Mouse (Mus musculus) CH12.LX (cell line): ENCODE measurements around the gene Plxdc1. TPM values are rescaled to one million over a fixed set of nuclear protein-coding genes. Genes with fewer than 3 reads are reported as not detected.

Experiments used
- DNase-seq: peaks from one replicate; pipeline ENCODE4 v3.0.0-alpha.2; 2013; ENCODE audit errors: extremely low read depth
- H3K27ac ChIP-seq: 2 replicates; pipeline ENCODE4 v1.5.1; 2012; ENCODE audit warnings: low read depth, mild to moderate bottlenecking, control low read depth, moderate library complexity; ENCODE audit not compliant: insufficient read depth
- H3K27me3 ChIP-seq: replicated peaks from 2 replicates; pipeline ENCODE3; 2012; ENCODE audit warnings: inconsistent platforms
- H3K36me3 ChIP-seq, 2 experiments: replicated peaks in 1 of 2; 2 replicates each; pipeline versions ENCODE3 to v1.6.1; 2012; ENCODE audit warnings: inconsistent platforms in 1 of 2, low read length in 1 of 2, mild to moderate bottlenecking in 1 of 2, mixed read lengths in 1 of 2, moderate library complexity in 1 of 2; ENCODE audit not compliant: control insufficient read depth in 1 of 2, insufficient read depth in 1 of 2
- H3K4me1 ChIP-seq, 2 experiments: 2 replicates each; pipeline ENCODE4 v1.6.1; 2012; ENCODE audit warnings: inconsistent platforms in 1 of 2, moderate library complexity in 1 of 2; ENCODE audit not compliant: insufficient read depth in 2 of 2, control insufficient read depth in 1 of 2
- H3K4me2 ChIP-seq: 2 replicates; pipeline ENCODE4 v1.6.1; 2012; ENCODE audit warnings: low read depth, mild to moderate bottlenecking, control low read depth; ENCODE audit not compliant: poor library complexity, insufficient read depth, severe bottlenecking
- H3K4me3 ChIP-seq, 3 experiments: fragments of 150-350 bp in 1 of 3; sonication (generic) in 1 of 3; replicated peaks in 1 of 3; 2 replicates each; pipeline versions ENCODE3 to v1.5.1; 2011 to 2012; ENCODE audit warnings: low read depth in 2 of 3, low read length in 2 of 3, mild to moderate bottlenecking in 2 of 3, moderate library complexity in 2 of 3, control low read depth in 1 of 3, improper control_type of control experiment in 1 of 3, inconsistent platforms in 1 of 3, mixed read lengths in 1 of 3; ENCODE audit not compliant: poor library complexity in 1 of 3
- H3K79me2 ChIP-seq: replicated peaks from 2 replicates; pipeline ENCODE4 v1.6.1; 2012; ENCODE audit warnings: mild to moderate bottlenecking, moderate library complexity; ENCODE audit not compliant: control insufficient read depth, poor library complexity, insufficient read depth, severe bottlenecking; ENCODE audit errors: extremely low read depth
- H3K9ac ChIP-seq: 2 replicates; pipeline ENCODE4 v1.6.1; 2012; ENCODE audit warnings: low read depth, mild to moderate bottlenecking, control low read depth, moderate library complexity; ENCODE audit not compliant: insufficient read depth
- H3K9me3 ChIP-seq: replicated peaks from 2 replicates; pipeline ENCODE3; 2012; ENCODE audit warnings: low read length, inconsistent platforms, mixed read lengths
- BHLHE40 ChIP-seq: IDR thresholded peaks from 2 replicates; pipeline ENCODE4 v1.6.1; 2011; ENCODE audit warnings: mild to moderate bottlenecking, low read depth, low read length, improper control_type of control experiment
- CHD1 ChIP-seq: IDR thresholded peaks from 2 replicates; pipeline ENCODE4 v1.6.1; 2012; ENCODE audit warnings: low read depth, low read length, improper control_type of control experiment, inconsistent platforms
- CHD2 ChIP-seq: IDR thresholded peaks from 2 replicates; pipeline ENCODE4 v1.6.1; 2011; ENCODE audit warnings: low read length, improper control_type of control experiment
- CTCF ChIP-seq, 2 experiments: IDR thresholded peaks in 1 of 2; conservative IDR thresholded peaks in 1 of 2; 2 replicates each; pipeline ENCODE4 v1.5.1; 2011 to 2012; ENCODE audit warnings: low read depth in 2 of 2, low read length in 2 of 2, improper control_type of control experiment in 1 of 2, inconsistent platforms in 1 of 2, mild to moderate bottlenecking in 1 of 2, moderate library complexity in 1 of 2
- E2F4 ChIP-seq: IDR thresholded peaks from 2 replicates; pipeline ENCODE4 v1.6.1; 2011; ENCODE audit warnings: low read depth, low read length, improper control_type of control experiment; ENCODE audit not compliant: insufficient replicate concordance
- ELF1 ChIP-seq: IDR thresholded peaks from 2 replicates; pipeline ENCODE4 v1.6.1; 2014; ENCODE audit warnings: low read depth, mild to moderate bottlenecking, inconsistent platforms, low read length, improper control_type of control experiment
- EP300 ChIP-seq: IDR thresholded peaks from 2 replicates; pipeline ENCODE4 v1.6.1; 2011; ENCODE audit warnings: low read length, improper control_type of control experiment
- ETS1 ChIP-seq: conservative IDR thresholded peaks from 2 replicates; pipeline ENCODE4 v1.6.1; 2012; ENCODE audit warnings: low read depth, mild to moderate bottlenecking, inconsistent platforms, low read length, improper control_type of control experiment, moderate library complexity
- GABPA ChIP-seq: IDR thresholded peaks from 2 replicates; pipeline ENCODE4 v1.6.1; 2012; ENCODE audit warnings: low read depth, low read length, improper control_type of control experiment, inconsistent platforms; ENCODE audit not compliant: insufficient replicate concordance
- HCFC1 ChIP-seq: IDR thresholded peaks from 2 replicates; pipeline ENCODE4 v1.6.1; 2012; ENCODE audit warnings: low read depth, mild to moderate bottlenecking, inconsistent platforms, low read length, improper control_type of control experiment
- IRF4 ChIP-seq: IDR thresholded peaks from 2 replicates; pipeline ENCODE4 v1.6.1; 2014; ENCODE audit warnings: low read depth, mild to moderate bottlenecking, inconsistent platforms, low read length, improper control_type of control experiment
- JUN ChIP-seq: IDR thresholded peaks from 2 replicates; pipeline ENCODE4 v1.6.1; 2011; ENCODE audit warnings: low read depth, mild to moderate bottlenecking, low read length, improper control_type of control experiment, moderate library complexity; ENCODE audit not compliant: insufficient read depth
- JUND ChIP-seq: conservative IDR thresholded peaks from 2 replicates; pipeline ENCODE4 v1.6.1; 2011; ENCODE audit warnings: low read depth, low read length, improper control_type of control experiment
- KAT2A ChIP-seq: IDR thresholded peaks from 2 replicates; pipeline ENCODE4 v1.6.1; 2012; ENCODE audit warnings: low read length, improper control_type of control experiment, inconsistent platforms; ENCODE audit not compliant: insufficient replicate concordance
- MAFK ChIP-seq: IDR thresholded peaks from 2 replicates; pipeline ENCODE4 v1.6.1; 2011; ENCODE audit warnings: low read length, improper control_type of control experiment; ENCODE audit not compliant: insufficient replicate concordance
- MAX ChIP-seq: IDR thresholded peaks from 2 replicates; pipeline ENCODE4 v1.6.1; 2011; ENCODE audit warnings: low read length, improper control_type of control experiment
- MAZ ChIP-seq: IDR thresholded peaks from 2 replicates; pipeline ENCODE4 v1.6.1; 2012; ENCODE audit warnings: low read depth, mild to moderate bottlenecking, inconsistent platforms, low read length, improper control_type of control experiment, moderate library complexity
- MEF2A ChIP-seq: IDR thresholded peaks from 2 replicates; pipeline ENCODE4 v1.6.1; 2014; ENCODE audit warnings: low read depth, mild to moderate bottlenecking, inconsistent platforms, low read length, improper control_type of control experiment, borderline replicate concordance
- MXI1 ChIP-seq: IDR thresholded peaks from 2 replicates; pipeline ENCODE4 v1.6.1; 2011; ENCODE audit warnings: mild to moderate bottlenecking, low read depth, low read length, improper control_type of control experiment
- MYC ChIP-seq: IDR thresholded peaks from 2 replicates; pipeline ENCODE4 v1.6.1; 2011; ENCODE audit warnings: low read depth, mild to moderate bottlenecking, improper control_type of control experiment, low read length
- NELFE ChIP-seq: IDR thresholded peaks from 2 replicates; pipeline ENCODE4 v1.6.1; 2011; ENCODE audit warnings: low read depth, low read length, improper control_type of control experiment
- NRF1 ChIP-seq: IDR thresholded peaks from 2 replicates; pipeline ENCODE4 v1.6.1; 2014; ENCODE audit warnings: low read depth, mild to moderate bottlenecking, inconsistent platforms, low read length, improper control_type of control experiment, moderate library complexity
- PAX5 ChIP-seq: IDR thresholded peaks from 2 replicates; pipeline ENCODE4 v1.6.1; 2012; ENCODE audit warnings: low read length, inconsistent platforms, mixed read lengths
- POLR2A ChIP-seq: IDR thresholded peaks from 2 replicates; pipeline ENCODE4 v1.6.1; 2011; ENCODE audit warnings: low read depth, mild to moderate bottlenecking, improper control_type of control experiment, low read length
- POLR2AphosphoS2 ChIP-seq: IDR thresholded peaks from 2 replicates; pipeline ENCODE4 v1.6.1; 2011; ENCODE audit warnings: low read depth, low read length, improper control_type of control experiment
- RAD21 ChIP-seq: IDR thresholded peaks from 2 replicates; pipeline ENCODE4 v1.6.1; 2011; ENCODE audit warnings: low read depth, mild to moderate bottlenecking, low read length, improper control_type of control experiment, moderate library complexity
- RCOR1 ChIP-seq: conservative IDR thresholded peaks from 2 replicates; pipeline ENCODE4 v1.6.1; 2012; ENCODE audit warnings: low read depth, mild to moderate bottlenecking, inconsistent platforms, low read length, improper control_type of control experiment
- SIN3A ChIP-seq: IDR thresholded peaks from 2 replicates; pipeline ENCODE4 v1.6.1; 2012; ENCODE audit warnings: low read length, improper control_type of control experiment, inconsistent platforms
- SMC3 ChIP-seq: IDR thresholded peaks from 2 replicates; pipeline ENCODE4 v1.6.1; 2011; ENCODE audit warnings: low read depth, low read length, improper control_type of control experiment
- TBP ChIP-seq: conservative IDR thresholded peaks from 2 replicates; pipeline ENCODE4 v1.6.1; 2011; ENCODE audit warnings: low read depth, low read length, improper control_type of control experiment
- TCF12 ChIP-seq: IDR thresholded peaks from 2 replicates; pipeline ENCODE4 v1.6.1; 2014; ENCODE audit warnings: low read depth, mild to moderate bottlenecking, inconsistent platforms, low read length, improper control_type of control experiment
- UBTF ChIP-seq: IDR thresholded peaks from 2 replicates; pipeline ENCODE4 v1.6.1; 2012; ENCODE audit warnings: low read depth, mild to moderate bottlenecking, inconsistent platforms, low read length, improper control_type of control experiment, moderate library complexity
- USF1 ChIP-seq: IDR thresholded peaks from 2 replicates; pipeline ENCODE4 v1.6.1; 2014; ENCODE audit warnings: low read depth, mild to moderate bottlenecking, inconsistent platforms, low read length, improper control_type of control experiment
- USF2 ChIP-seq: conservative IDR thresholded peaks from 2 replicates; pipeline ENCODE4 v1.6.1; 2011; ENCODE audit warnings: low read depth, low read length, improper control_type of control experiment
- ZC3H11A ChIP-seq: IDR thresholded peaks from 2 replicates; pipeline ENCODE4 v1.6.1; 2012; ENCODE audit warnings: low read depth, mild to moderate bottlenecking, inconsistent platforms, low read length, improper control_type of control experiment
- ZKSCAN1 ChIP-seq: IDR thresholded peaks from 2 replicates; pipeline ENCODE4 v1.6.1; 2012; ENCODE audit warnings: low read depth, inconsistent platforms, low read length, improper control_type of control experiment, borderline replicate concordance
- ZMIZ1 ChIP-seq: IDR thresholded peaks from 2 replicates; pipeline ENCODE4 v1.6.1; 2012; ENCODE audit warnings: low read depth, mild to moderate bottlenecking, inconsistent platforms, low read length, improper control_type of control experiment
- ZNF384 ChIP-seq: IDR thresholded peaks from 2 replicates; pipeline ENCODE4 v1.6.1; 2012; ENCODE audit warnings: low read depth, low read length, improper control_type of control experiment, inconsistent platforms
- dilution Hi-C: fragments of 300-500 bp; cut with MboI; formaldehyde crosslinking; loops from 2 replicates; pipeline ENCODE4 v1.14.3; 2020; ENCODE audit warnings: low sequenced_read_pairs; ENCODE audit not compliant: extremely low pct_unique_long_range_greater_than_20kb, extremely low pct_ligation_motif_present
- in situ Hi-C: fragments of 300-500 bp; cut with MboI; formaldehyde crosslinking; loops from 3 replicates; pipeline ENCODE4 v1.14.3; 2019; ENCODE audit warnings: low sequenced_read_pairs, low pct_ligation_motif_present, low pct_unique_long_range_greater_than_20kb, mixed read lengths
- polyA plus RNA-seq: library from polyadenylated mRNA; unstranded; fragments of >175 nt; gene quantifications from 2 replicates; pipeline ENCODE4 v1.2.1, GENCODE M21; 2012; ENCODE audit warnings: low read depth; ENCODE audit not compliant: insufficient read length
- total RNA-seq, 2 experiments: library from RNA; depleted of rRNA; stranded (reverse); fragments of 300-350 nt in 1 of 2; fragments of >200 nt in 1 of 2; gene quantifications; 2 replicates each; pipeline ENCODE4 v1.2.3; 2012 to 2014

Plxdc1 gene
- total and polyA plus RNA-seq, 3 experiments = 0.04 TPM; not detected in 2

- dilution Hi-C loops = no loop called here
- peak overlapping the region; percentile 85 for H3K27ac ChIP-seq
- TF ChIP-seq USF1 (no peak), UBTF (peak; percentile 91; the same call in 1 of the 2 replicates), MAX (no peak), MAFK (no peak), TBP (no peak), ETS1 (no peak), ZMIZ1 (peak; percentile 90), NRF1 (no peak), POLR2AphosphoS2 (no peak), ZC3H11A (no peak), JUN (no peak), E2F4 (no peak), MXI1 (peak; percentile 91), CHD1 (peak; percentile 86; the same call in 1 of the 2 replicates), MAZ (no peak), PAX5 (no peak), MEF2A (0 out of 2 replicates have a peak, but pooled peaks have one; percentile 4), IRF4 (peak; percentile 36; the same call in 1 of the 2 replicates), CHD2 (no peak; the same call in 1 of the 2 replicates), HCFC1 (peak; percentile 9; the same call in 1 of the 2 replicates), RCOR1 (0 out of 2 replicates have a peak, but pooled peaks have one; percentile 56), JUND (no peak), ZKSCAN1 (no peak), RAD21 (peak; percentile 66), ELF1 (no peak), TCF12 (peak; percentile 64; the same call in 1 of the 2 replicates), SMC3 (peak; percentile 86), CTCF (conservative IDR thresholded peaks at IDR 0.05 in 1 of 2, IDR thresholded peaks at IDR 0.05 in 1 of 2; ENCODE audit: low read depth in 2 of 2, low read length in 2 of 2) (peak; percentile 81 to 93), BHLHE40 (no peak), ZNF384 (no peak), POLR2A (peak; percentile 66), GABPA (no peak), KAT2A (no peak), MYC (no peak), SIN3A (peak; percentile 82; the same call in 1 of the 2 replicates), USF2 (no peak), EP300 (no peak), NELFE (peak; percentile 80)
These were observed 8.4 kb upstream of the Plxdc1 start for GRCm38 (mm10) chr11:97994539-97995100.

More at GRCm38 (mm10) chr11:97994539-97995100, 8.4 kb upstream of the Plxdc1 start:
- Histone ChIP-seq H3K36me3 (peaks cover 4 to 29% of the 10 kb centered on the region in 2 experiments), H3K9ac (peak overlapping the region; percentile 84), H3K9me3 (no peaks in the 10 kb centered on the region), H3K4me3 (peak overlapping the region; percentile 65 to 76 (median 75)), H3K27me3 (no peaks in the 10 kb centered on the region), H3K4me2 (peak overlapping the region; percentile 92), H3K4me1 (peaks cover 19 to 67% of the 10 kb centered on the region in 2 experiments), H3K79me2 (no peaks in the 10 kb centered on the region)
- in situ Hi-C loops = loop anchor here (5.0 kb wide), 1 partner anchor 33 kb away; the partner anchor contains the start of gene Rpl19
- peak; percentile 92 for DNase-seq
